Mouse (Mus musculus) kidney, adult 2 months (tissue): ENCODE measurements at regions not wholly inside any gene's neighbourhood (a gene's known extent, or its start where the extent isn't known, plus 50 kb on each side); places are given as distances from the start of the nearest gene placed in this dataset.

Experiments used
- CTCF ChIP-seq: fragments of 200-500 bp; conservative IDR thresholded peaks from 2 replicates; pipeline ENCODE4 v1.5.1; 2011; ENCODE audit warnings: low read depth, mild to moderate bottlenecking, control low read depth, low read length, moderate library complexity, mixed read lengths; ENCODE audit not compliant: insufficient read depth, insufficient read length
- POLR2A ChIP-seq: fragments of 200-500 bp; IDR thresholded peaks from one replicate; pipeline ENCODE4 v1.6.1; 2011; ENCODE audit warnings: low read depth, low read length, control low read depth

GRCm38 (mm10) chr1:183802351-183802750, 210.8 kb upstream of the Dusp10 start:
- no peak for TF ChIP-seq POLR2A
- TF ChIP-seq CTCF = no peak
